Mouse (Mus musculus) ES-E14 (cell line): ENCODE data around the gene Rnf207. TPM values are rescaled to one million over a fixed set of nuclear protein-coding genes. Genes with fewer than 3 reads are reported as not detected.

Experiments
- DNase-seq: peaks from one replicate; pipeline ENCODE4 v3.0.0-alpha.2; 2013; ENCODE audit warnings: low read depth, low spot score
- H3K27ac ChIP-seq: 2 replicates; pipeline ENCODE4 v1.5.1; 2012; ENCODE audit warnings: low read depth, mild to moderate bottlenecking, low read length, moderate library complexity, mixed read lengths; ENCODE audit not compliant: poor library complexity, insufficient read depth, severe bottlenecking
- H3K36me3 ChIP-seq: 2 replicates; pipeline ENCODE4 v1.6.1; 2012; ENCODE audit warnings: mild to moderate bottlenecking, low read length, moderate library complexity, mixed read lengths; ENCODE audit not compliant: control insufficient read depth, poor library complexity, insufficient read depth, severe bottlenecking
- H3K4me1 ChIP-seq, 2 experiments: fragments of 150-350 bp in 1 of 2; sonication (generic) in 1 of 2; 2 replicates each; pipeline ENCODE4 v1.6.1; 2012; ENCODE audit warnings: low read length in 2 of 2, mild to moderate bottlenecking in 1 of 2, mixed read lengths in 1 of 2; ENCODE audit not compliant: control insufficient read depth in 2 of 2, insufficient read depth in 2 of 2, poor library complexity in 1 of 2
- H3K4me3 ChIP-seq, 2 experiments: fragments of 150-350 bp in 1 of 2; sonication (generic) in 1 of 2; 2 replicates each; pipeline ENCODE4 v1.5.1; 2012; ENCODE audit warnings: low read length in 2 of 2, low read depth in 1 of 2, mild to moderate bottlenecking in 1 of 2, mixed read lengths in 1 of 2; ENCODE audit not compliant: insufficient read depth in 1 of 2, poor library complexity in 1 of 2, severe bottlenecking in 1 of 2
- H3K9ac ChIP-seq: 2 replicates; pipeline ENCODE4 v1.6.1; 2012; ENCODE audit warnings: low read depth, mild to moderate bottlenecking, low read length, mixed read lengths; ENCODE audit not compliant: poor library complexity, insufficient read depth, severe bottlenecking
- H3K9me3 ChIP-seq: fragments of 150-350 bp; sonication (generic); 2 replicates; pipeline ENCODE4 v1.6.1; 2012; ENCODE audit warnings: low read depth, mild to moderate bottlenecking, low read length; ENCODE audit not compliant: control insufficient read depth, insufficient read depth
- CHD2 ChIP-seq: IDR thresholded peaks from 2 replicates; pipeline ENCODE4 v1.6.1; 2014; ENCODE audit warnings: mild to moderate bottlenecking, low read depth, low read length, inconsistent platforms
- HCFC1 ChIP-seq: IDR thresholded peaks from 2 replicates; pipeline ENCODE4 v1.6.1; 2012; ENCODE audit warnings: low read length, inconsistent platforms, borderline replicate concordance; ENCODE audit not compliant: insufficient read depth
- MAFK ChIP-seq: IDR thresholded peaks from 2 replicates; pipeline ENCODE4 v1.6.1; 2014; ENCODE audit warnings: mild to moderate bottlenecking, low read depth, low read length, inconsistent platforms; ENCODE audit not compliant: insufficient read depth
- ZC3H11A ChIP-seq: IDR thresholded peaks from 2 replicates; pipeline ENCODE4 v1.6.1; 2012; ENCODE audit warnings: low read depth, mild to moderate bottlenecking, inconsistent platforms, low read length, borderline replicate concordance
- ZNF384 ChIP-seq: IDR thresholded peaks from 2 replicates; pipeline ENCODE4 v1.6.1; 2012; ENCODE audit warnings: low read depth, low read length, inconsistent platforms
- in situ Hi-C, 2 experiments: fragments of 600-800 bp; cut with MboI; formaldehyde crosslinking; loops; one replicate each; pipeline ENCODE4 v1.15.1; 2025; ENCODE audit warnings: low sequenced_read_pairs in 2 of 2, inconsistent platforms in 1 of 2; ENCODE audit not compliant: unreplicated experiment in 2 of 2
- total RNA-seq: library from RNA; depleted of rRNA; stranded (reverse); fragments of 300-350 nt; gene quantifications from 2 replicates; pipeline ENCODE4 v1.2.3, GENCODE M21; 2012

Gene Rnf207
- total RNA-seq, 1 experiment = 4.6 TPM

- peak overlapping the region; percentile 14; the same call in 1 of the 2 replicates for H3K27ac ChIP-seq
- no peaks in the 10 kb centered on the region for H3K36me3 ChIP-seq
- H3K4me3 ChIP-seq = peak overlapping the region in 1 of 2 experiments; percentile 29; a peak in 1 of 4 replicates
- in situ Hi-C loops = no loop called here
- no peak for DNase-seq
- no peaks in the 10 kb centered on the region for H3K9me3 ChIP-seq
- peaks cover 14 to 76% of the 10 kb centered on the region in 2 experiments for H3K4me1 ChIP-seq
- TF ChIP-seq ZC3H11A (no peak), ZNF384 (no peak), CHD2 (no peak)
- 0 out of 2 replicates have a peak overlapping the region, but pooled peaks have one; percentile 2 for H3K9ac ChIP-seq
These were observed 31.1 kb upstream of the Rnf207 start for GRCm38 (mm10) chr4:152349837-152350381.

GRCm38 (mm10) chr4:152345120-152345889 is 26.5 kb upstream of the Rnf207 start:
- TF ChIP-seq CHD2 (no peak), HCFC1 (no peak), ZNF384 (no peak), MAFK (no peak), ZC3H11A (no peak)
- in situ Hi-C loops = no loop called here
- H3K27ac ChIP-seq = no peak overlapping the region
- H3K36me3 ChIP-seq = no peaks in the 10 kb centered on the region
- H3K4me3 ChIP-seq = no peak overlapping the region
- H3K9me3 ChIP-seq = no peaks in the 10 kb centered on the region
- DNase-seq = no peak
- peaks cover 12 to 66% of the 10 kb centered on the region in 2 experiments for H3K4me1 ChIP-seq
- no peak overlapping the region for H3K9ac ChIP-seq

GRCm38 (mm10) chr4:152344651-152345050 is 25.9 kb upstream of the Rnf207 start:
- Histone ChIP-seq H3K36me3 (no peaks in the 10 kb centered on the region), H3K9ac (no peak overlapping the region), H3K9me3 (no peaks in the 10 kb centered on the region), H3K27ac (no peak overlapping the region), H3K4me1 (peaks cover 12 to 69% of the 10 kb centered on the region in 2 experiments), H3K4me3 (no peak overlapping the region)
- no peak for DNase-seq
- TF ChIP-seq ZC3H11A = no peak
- TF ChIP-seq ZNF384 = no peak
- no peak for TF ChIP-seq CHD2
- TF ChIP-seq HCFC1 = no peak
- TF ChIP-seq MAFK = no peak
- in situ Hi-C loops = no loop called here

GRCm38 (mm10) chr4:152343296-152343695 is 24.5 kb upstream of the Rnf207 start:
- TF ChIP-seq HCFC1 = no peak
- TF ChIP-seq MAFK = no peak
- no peak for TF ChIP-seq ZNF384
- no peak for TF ChIP-seq CHD2
- peak; percentile 50; the same call in 1 of the 2 replicates for TF ChIP-seq ZC3H11A

More at GRCm38 (mm10) chr4:152343296-152343695, 24.5 kb upstream of the Rnf207 start:
- Histone ChIP-seq H3K9ac (no peak overlapping the region), H3K27ac (no peak overlapping the region), H3K4me3 (no peak overlapping the region), H3K4me1 (peaks cover 10 to 61% of the 10 kb centered on the region in 2 experiments; a peak in 3 of 4 replicates), H3K36me3 (no peaks in the 10 kb centered on the region), H3K9me3 (no peaks in the 10 kb centered on the region)
- no peak for DNase-seq
- in situ Hi-C loops = no loop called here
